Mouse (Mus musculus) liver, embryonic 11.5 days (tissue): Measurements from ENCODE around the gene Vac14. TPM values are rescaled to one million over a fixed set of nuclear protein-coding genes. Genes with fewer than 3 reads are reported as not detected.
"Not testable (repeated sequence)": the region's sequence is repeated elsewhere in the genome, so short reads cannot be mapped to it uniquely, and the experiment has no call there.

Source experiments
- ATAC-seq: fragments of 200-750 bp; cut with Nextera tagmentation; replicated peaks from 2 replicates; pipeline ENCODE4 v1.8.0; 2017; ENCODE audit warnings: moderate number of reproducible peaks, mild to moderate bottlenecking, moderate TSS enrichment, moderate library complexity; ENCODE audit not compliant: low FRiP score
- DNase-seq: peaks from one replicate; pipeline ENCODE4 v3.0.0-alpha.2; 2017; ENCODE audit warnings: low spot score
- H3K27ac ChIP-seq: fragments of 300-500 bp; sonication (generic); 2 replicates; pipeline ENCODE4 v1.5.1; 2014; ENCODE audit warnings: mild to moderate bottlenecking, low read depth, low read length, control low read depth
- H3K27me3 ChIP-seq: fragments of 300-500 bp; sonication (generic); replicated peaks from 2 replicates; pipeline ENCODE4 v1.6.1; 2014; ENCODE audit warnings: low read length, mixed read lengths; ENCODE audit not compliant: control insufficient read depth, insufficient read depth
- H3K36me3 ChIP-seq: fragments of 300-500 bp; sonication (generic); 2 replicates; pipeline ENCODE4 v1.6.1; 2014; ENCODE audit warnings: mild to moderate bottlenecking, low read length, moderate library complexity, mixed read lengths; ENCODE audit not compliant: control insufficient read depth, insufficient read depth
- H3K4me1 ChIP-seq: fragments of 300-500 bp; sonication (generic); replicated peaks from 2 replicates; pipeline ENCODE4 v1.6.1; 2014; ENCODE audit warnings: low read length, mixed read lengths; ENCODE audit not compliant: control insufficient read depth, insufficient read depth
- H3K4me2 ChIP-seq: fragments of 300-500 bp; sonication (generic); 2 replicates; pipeline ENCODE4 v1.6.1; 2014; ENCODE audit warnings: mild to moderate bottlenecking, control low read depth, moderate library complexity
- H3K4me3 ChIP-seq: fragments of 300-500 bp; sonication (generic); 2 replicates; pipeline ENCODE4 v1.5.1; 2014; ENCODE audit warnings: low read depth, low read length, control low read depth
- H3K9ac ChIP-seq: fragments of 300-500 bp; sonication (generic); 2 replicates; pipeline ENCODE4 v1.6.1; 2014; ENCODE audit warnings: low read depth, low read length, control low read depth
- H3K9me3 ChIP-seq: fragments of 300-500 bp; sonication (generic); 2 replicates; pipeline ENCODE4 v1.6.1; 2016; ENCODE audit warnings: low read length, inconsistent platforms, mixed read lengths; ENCODE audit not compliant: control insufficient read depth
- WGBS: fragments of 180-500 bp; shearing (Covaris S2); extraction: QIAGEN DNeasy Blood & Tissue Kit; methylation state at CpG from one replicate; pipeline ENCODE4 v1.1.7; 2014; 5-methylcytosine and 5-hydroxymethylcytosine counted together
- polyA plus RNA-seq: library from polyadenylated mRNA; unstranded; fragments of >200 nt; fragmentation: Nextera tagmentation; extraction: Ambion mirVana; gene quantifications from 2 replicates; pipeline ENCODE4 v1.2.1, GENCODE M21; 2014

The Vac14 gene
- polyA plus RNA-seq, 1 experiment from 2014 or later, result 34.1 TPM

DNA sequence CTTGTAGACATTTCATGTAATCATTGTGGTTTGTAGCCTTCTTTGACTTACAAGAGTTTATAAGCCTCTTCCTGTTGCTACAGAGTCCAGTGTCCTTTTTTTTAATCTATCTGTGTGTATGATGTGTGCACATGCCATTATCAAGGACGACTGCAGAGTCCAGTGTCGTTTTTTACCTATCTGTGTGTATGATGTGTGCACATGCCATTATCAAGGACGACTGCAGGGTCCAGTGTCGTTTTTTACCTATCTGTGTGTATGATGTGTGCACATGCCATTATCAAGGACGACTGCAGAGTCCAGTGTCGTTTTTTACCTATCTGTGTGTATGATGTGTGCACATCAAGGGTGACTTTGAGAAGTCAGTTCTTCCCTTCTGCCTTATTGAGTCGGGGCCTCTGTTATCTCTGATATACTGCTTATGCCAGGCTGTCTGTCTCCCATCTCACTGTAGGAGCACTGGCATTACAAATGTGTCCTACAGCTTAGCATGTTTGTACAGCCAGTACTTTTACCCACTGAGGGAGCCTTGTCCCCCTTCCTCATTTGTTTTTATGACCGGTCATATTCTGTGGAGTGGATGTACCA is 49.3 kb downstream of the Vac14 start:
- H3K4me3 ChIP-seq, H3K36me3 ChIP-seq, H3K27me3 ChIP-seq, H3K27ac ChIP-seq, H3K4me2 ChIP-seq, H3K9me3 ChIP-seq, H3K4me1 ChIP-seq, H3K9ac ChIP-seq, DNase-seq: not testable (repeated sequence)
- peak; percentile 62 for ATAC-seq
- whole genome bisulfite sequencing, result 61% methylated on average over 8 of the region's 8 CpGs

DNA sequence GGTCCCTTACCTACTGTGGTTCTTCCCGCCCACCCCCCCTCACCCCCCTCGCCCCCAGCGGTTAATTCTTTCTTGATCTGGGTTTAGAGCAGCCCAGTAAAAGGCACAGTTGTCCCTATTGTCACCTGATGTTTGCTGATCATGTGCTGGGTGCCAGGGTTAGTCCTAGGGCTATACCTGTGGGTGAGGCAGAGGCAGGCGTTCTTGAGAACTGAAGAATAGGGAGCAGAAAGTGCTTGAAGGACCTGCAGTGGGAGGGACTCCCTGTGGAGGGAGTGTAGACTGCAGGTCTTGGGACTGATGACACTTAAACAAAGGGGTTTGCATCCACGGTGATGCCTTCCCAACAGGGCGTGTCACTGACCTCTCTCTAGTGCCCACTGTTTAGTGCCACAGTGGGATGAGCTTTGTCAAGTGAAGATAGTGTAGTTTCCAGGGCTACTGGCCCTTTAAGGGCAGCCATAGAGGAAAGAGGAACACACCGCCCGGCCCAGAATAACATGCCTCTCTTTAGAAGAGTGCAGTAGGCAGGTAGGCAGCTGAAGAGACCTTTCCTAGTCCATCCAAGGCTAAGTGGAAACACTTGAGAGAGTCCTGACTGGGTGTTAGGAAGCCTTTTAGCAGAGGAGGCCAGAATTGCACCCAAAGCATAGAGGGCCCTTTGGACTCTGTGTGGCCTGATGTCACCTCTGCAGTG is 51.7 kb downstream of the Vac14 start:
- ATAC-seq, result no peak
- no peaks in the 10 kb centered on the region for H3K9me3 ChIP-seq
- H3K4me3 ChIP-seq, result no peak overlapping the region
- H3K27me3 ChIP-seq, result no peaks in the 10 kb centered on the region
- no peak overlapping the region for H3K4me2 ChIP-seq
- DNase-seq, result no peak
- WGBS, result 62% methylated on average over 8 of the region's 8 CpGs
- H3K36me3 ChIP-seq, result peaks cover 7% of the 10 kb centered on the region; the same call in 1 of the 2 replicates
- H3K4me1 ChIP-seq, result peaks cover 3% of the 10 kb centered on the region
- no peak overlapping the region for H3K9ac ChIP-seq
- H3K27ac ChIP-seq, result no peak overlapping the region

DNA sequence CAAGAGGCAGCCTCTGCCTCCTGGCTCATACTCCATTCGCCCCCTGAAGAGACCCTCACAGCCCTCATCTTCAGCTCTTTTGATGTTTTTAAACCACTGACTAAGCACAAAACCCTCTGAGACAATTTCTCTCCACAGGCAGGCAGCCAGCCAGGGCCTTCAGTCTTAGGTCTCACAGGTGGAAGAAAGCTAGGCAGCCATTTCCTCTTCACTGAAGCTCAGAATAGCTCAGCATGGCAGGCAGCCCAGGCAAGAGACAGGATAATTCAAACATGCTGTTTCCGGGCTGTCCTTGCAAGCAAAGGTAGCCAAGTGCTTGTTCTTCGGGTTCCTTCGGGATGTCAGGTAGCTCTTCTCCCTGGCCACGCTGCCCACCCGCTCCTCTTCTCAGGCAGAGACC is 52.9 kb downstream of the Vac14 start:
- Histone ChIP-seq H3K36me3 (peaks cover 6% of the 10 kb centered on the region; the same call in 1 of the 2 replicates), H3K4me3 (no peak overlapping the region), H3K27me3 (no peaks in the 10 kb centered on the region), H3K9ac (no peak overlapping the region; the same call in 1 of the 2 replicates), H3K27ac (peak overlapping the region; percentile 27; the same call in 1 of the 2 replicates), H3K4me1 (peaks cover 3% of the 10 kb centered on the region), H3K4me2 (no peak overlapping the region), H3K9me3 (no peaks in the 10 kb centered on the region)
- WGBS, result 94% methylated on average over 6 of the region's 6 CpGs
- ATAC-seq, result no peak
- DNase-seq, result no peak

DNA sequence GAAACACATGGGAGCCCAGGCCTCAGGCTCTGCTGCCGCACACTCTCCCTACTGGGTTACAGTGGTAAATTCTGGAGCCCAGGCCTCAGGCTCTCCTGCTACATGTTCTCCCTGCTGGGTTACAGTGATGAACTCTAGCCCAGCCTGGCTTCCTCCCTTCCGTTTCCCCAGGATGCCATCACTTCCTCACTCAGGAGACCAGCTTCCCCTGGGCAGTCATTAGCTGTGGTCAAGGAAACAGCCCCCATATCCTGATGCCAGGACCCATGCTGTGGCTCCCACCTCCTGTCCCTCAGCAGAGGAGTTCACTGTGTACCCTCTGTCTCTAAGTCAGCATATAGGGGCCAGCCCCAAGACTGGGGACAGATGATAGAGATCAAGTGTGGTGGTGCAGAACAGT is 53.7 kb downstream of the Vac14 start:
- Histone ChIP-seq H3K4me1 (peaks cover 3% of the 10 kb centered on the region), H3K27ac (peak overlapping the region; percentile 68), H3K27me3 (no peaks in the 10 kb centered on the region), H3K4me3 (no peak overlapping the region), H3K36me3 (peaks cover 8% of the 10 kb centered on the region; the same call in 1 of the 2 replicates), H3K9ac (no peak overlapping the region), H3K9me3 (no peaks in the 10 kb centered on the region), H3K4me2 (no peak overlapping the region)
- DNase-seq (no peak), ATAC-seq (0 out of 2 replicates have a peak, but pooled peaks have one; percentile 44)
- WGBS, result 80% methylated on average over 2 of the region's 2 CpGs

DNA sequence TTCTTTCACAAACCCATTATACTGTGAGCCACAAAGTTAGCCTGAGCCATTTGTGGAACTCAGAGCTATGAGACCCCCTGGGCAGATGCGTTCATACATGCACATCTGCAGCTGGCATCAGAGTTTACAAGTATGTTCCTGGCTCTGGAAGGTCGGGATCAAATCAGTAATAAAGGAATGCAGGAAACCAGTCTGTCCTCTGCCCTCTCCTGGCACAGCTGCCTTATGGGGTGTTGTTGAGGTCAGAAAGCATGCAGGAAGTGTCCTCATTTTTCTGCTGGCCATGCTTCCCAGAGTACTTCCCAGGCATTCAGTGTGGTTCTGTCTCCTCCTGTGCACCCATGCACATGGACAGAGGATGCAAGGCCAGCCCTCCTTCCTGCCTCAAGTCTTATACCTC is 54.8 kb downstream of the Vac14 start:
- no peaks in the 10 kb centered on the region for H3K9me3 ChIP-seq
- no peaks in the 10 kb centered on the region for H3K27me3 ChIP-seq
- no peak overlapping the region for H3K4me3 ChIP-seq
- WGBS, result 73% methylated on average over 2 of the region's 2 CpGs
- H3K4me1 ChIP-seq, result peaks cover 3% of the 10 kb centered on the region
- DNase-seq, result no peak
- no peak overlapping the region for H3K9ac ChIP-seq
- ATAC-seq, result no peak
- H3K4me2 ChIP-seq, result no peak overlapping the region
- peaks cover 8% of the 10 kb centered on the region; the same call in 1 of the 2 replicates for H3K36me3 ChIP-seq
- no peak overlapping the region for H3K27ac ChIP-seq

DNA sequence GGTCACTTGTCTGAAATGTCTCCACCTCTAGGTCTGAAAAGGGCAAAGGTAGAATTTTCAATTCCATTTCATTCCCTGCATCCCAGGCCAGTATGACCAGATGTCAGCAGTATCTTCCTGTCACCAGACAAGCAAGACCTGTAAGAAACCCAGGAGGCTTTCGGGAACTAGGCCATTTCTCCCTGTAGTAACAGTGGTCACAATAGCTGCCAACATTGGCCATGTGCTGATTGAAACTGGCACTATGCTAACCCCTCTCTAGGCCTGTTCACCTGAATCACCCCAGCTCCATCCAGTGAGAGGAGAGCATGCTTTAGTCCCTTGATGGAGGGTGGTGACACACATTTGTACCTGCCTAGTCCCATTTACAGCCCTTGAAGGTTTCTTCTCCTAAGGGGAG is 56.2 kb downstream of the Vac14 start:
- H3K9me3 ChIP-seq, result no peaks in the 10 kb centered on the region
- H3K4me3 ChIP-seq, result no peak overlapping the region
- H3K27ac ChIP-seq, result no peak overlapping the region
- WGBS, result 97% methylated on average over 1 of the region's 1 CpGs
- DNase-seq (no peak), ATAC-seq (no peak)
- H3K9ac ChIP-seq, result no peak overlapping the region
- H3K4me2 ChIP-seq, result no peak overlapping the region
- no peaks in the 10 kb centered on the region for H3K27me3 ChIP-seq
- H3K4me1 ChIP-seq, result no peaks in the 10 kb centered on the region; the same call in none of the 2 replicates
- H3K36me3 ChIP-seq, result peaks cover 8% of the 10 kb centered on the region; the same call in 1 of the 2 replicates

DNA sequence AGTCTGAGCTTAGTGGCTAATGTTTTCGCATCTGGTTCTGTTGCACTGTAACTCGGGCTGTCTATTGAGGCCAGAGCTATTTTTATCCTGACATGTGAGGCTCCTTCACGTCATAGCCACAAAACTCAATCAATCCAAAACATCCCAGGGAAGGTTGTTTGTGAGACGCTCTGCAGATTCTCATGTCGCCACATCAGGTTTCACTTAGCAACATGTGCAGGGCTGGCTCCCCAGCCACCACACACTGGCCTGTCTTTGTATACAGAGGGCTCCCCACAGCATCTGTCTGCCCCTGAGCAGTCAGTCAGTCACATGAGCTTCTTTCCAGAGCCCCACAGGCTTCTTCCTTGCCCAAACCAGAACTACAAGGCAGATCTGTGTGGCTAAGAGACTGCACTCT is 58.3 kb downstream of the Vac14 start:
- 74% methylated on average over 5 of the region's 5 CpGs for WGBS
- Histone ChIP-seq H3K4me2 (no peak overlapping the region), H3K27ac (no peak overlapping the region), H3K27me3 (no peaks in the 10 kb centered on the region), H3K9me3 (no peaks in the 10 kb centered on the region), H3K4me1 (no peaks in the 10 kb centered on the region), H3K36me3 (peaks cover 5% of the 10 kb centered on the region; the same call in 1 of the 2 replicates), H3K4me3 (no peak overlapping the region), H3K9ac (no peak overlapping the region)
- ATAC-seq (no peak), DNase-seq (no peak)

DNA sequence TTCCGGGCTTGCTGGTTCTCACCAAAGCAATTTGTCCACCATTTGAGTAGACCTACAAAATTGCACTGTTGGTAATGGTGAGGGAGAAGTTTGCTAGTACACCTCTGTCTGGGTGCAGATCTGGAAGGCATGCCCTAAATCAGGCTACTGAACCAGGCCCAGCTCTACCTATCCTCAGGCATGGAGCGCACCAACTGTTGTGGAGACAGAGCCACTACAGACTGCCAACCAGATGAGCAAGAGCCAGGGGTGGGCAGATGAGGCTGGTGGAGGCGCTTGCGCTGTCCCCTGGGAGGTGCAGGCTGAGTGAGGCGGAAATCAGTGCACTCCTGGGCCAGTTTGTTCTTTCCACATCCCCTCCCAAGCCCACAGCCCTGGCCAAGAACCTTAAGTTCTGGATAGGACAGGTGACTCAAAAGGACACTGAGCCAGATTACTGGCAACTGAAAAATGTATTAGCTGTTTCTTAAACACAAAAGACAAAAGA is 58.8 kb downstream of the Vac14 start:
- no peak for ATAC-seq
- H3K4me1 ChIP-seq, result no peaks in the 10 kb centered on the region
- peaks cover 5% of the 10 kb centered on the region; the same call in 1 of the 2 replicates for H3K36me3 ChIP-seq
- H3K27me3 ChIP-seq, result no peaks in the 10 kb centered on the region
- H3K9ac ChIP-seq, result no peak overlapping the region
- no peak for DNase-seq
- no peaks in the 10 kb centered on the region for H3K9me3 ChIP-seq
- H3K4me2 ChIP-seq, result no peak overlapping the region
- 93% methylated on average over 5 of the region's 5 CpGs for WGBS
- H3K27ac ChIP-seq, result no peak overlapping the region
- H3K4me3 ChIP-seq, result no peak overlapping the region
